Comparison of ENCODE assay signal across 8 mouse cellular contexts in genomic region chr7:27167475-27168094, GRCm38 (mm10). TPM values are rescaled to one million over a fixed set of nuclear protein-coding genes. Genes with fewer than 3 reads are reported as not detected.
DNase-seq lines count a peak whose midpoint lies in the region; ATAC-seq and TF ChIP-seq lines count a peak whose summit lies in the region.

No protein-coding gene starts in this region.

- peaks cover 29% of the 10 kb centered on the region for H3K4me1 ChIP-seq in lung, adult 2 months (ENCODE audit: control insufficient read depth, insufficient read depth, low read length)
- H3K4me1 ChIP-seq in forebrain, embryonic 12.5 days: peaks cover 42% of the 10 kb centered on the region
- peaks cover 40% of the 10 kb centered on the region for H3K4me1 ChIP-seq in limb, embryonic 12.5 days (replicated peaks)
- peaks cover 41% of the 10 kb centered on the region for H3K4me1 ChIP-seq in neural tube, embryonic 15.5 days

- H3K4me2 ChIP-seq in forebrain, embryonic 12.5 days: peak overlapping the region; percentile 86
- peak overlapping the region; percentile 84 for H3K4me2 ChIP-seq in limb, embryonic 12.5 days
- peak overlapping the region; percentile 88 for H3K4me2 ChIP-seq in neural tube, embryonic 15.5 days

- 61% methylated on average over 11 of the region's 11 CpGs for WGBS in lung, adult 2 months
- 79% methylated on average over 11 of the region's 11 CpGs for WGBS in forebrain, embryonic 12.5 days
- 75% methylated on average over 11 of the region's 11 CpGs for WGBS in limb, embryonic 12.5 days
- 71% methylated on average over 11 of the region's 11 CpGs for WGBS in neural tube, embryonic 15.5 days

- H3K9me3 ChIP-seq in forebrain, embryonic 12.5 days: no peaks in the 10 kb centered on the region
- no peaks in the 10 kb centered on the region for H3K9me3 ChIP-seq in limb, embryonic 12.5 days
- no peaks in the 10 kb centered on the region for H3K9me3 ChIP-seq in neural tube, embryonic 15.5 days (replicated peaks)

- peak overlapping the region; percentile 99 for H3K27ac ChIP-seq in forebrain, embryonic 12.5 days
- peak overlapping the region; percentile 98 for H3K27ac ChIP-seq in limb, embryonic 12.5 days
- H3K27ac ChIP-seq in neural tube, embryonic 15.5 days (replicated peaks): peak overlapping the region; percentile 99

- ATAC-seq in forebrain, embryonic 12.5 days (ENCODE audit: low FRiP score): 0 out of 2 replicates have a peak, but pooled peaks have one; percentile 2
- ATAC-seq in limb, embryonic 12.5 days (ENCODE audit: insufficient number of reproducible peaks, insufficient read depth, low FRiP score, low TSS enrichment, low read depth): no peak
- no peak for ATAC-seq in neural tube, embryonic 15.5 days (ENCODE audit: low FRiP score)
- ATAC-seq in monocyte, adult 5-6 weeks (replicated peaks; ENCODE audit: insufficient number of reproducible peaks, low FRiP score, low TSS enrichment, poor library complexity, severe bottlenecking): no peak

- DNase-seq in lung, adult 2 months: no peak
- no peak for DNase-seq in lung, postnatal 36 days
- no peak for DNase-seq in cerebellum, postnatal 14 days
- no peak for DNase-seq in left cerebral cortex, postnatal 4 days

- peak overlapping the region; percentile 57 for H3K4me3 ChIP-seq in lung, adult 2 months (replicated peaks; ENCODE audit: extremely low read depth, low read depth, low read length)
- peak overlapping the region; percentile 73 for H3K4me3 ChIP-seq in forebrain, embryonic 12.5 days (replicated peaks)
- peak overlapping the region; percentile 72 for H3K4me3 ChIP-seq in limb, embryonic 12.5 days (replicated peaks)
- H3K4me3 ChIP-seq in neural tube, embryonic 15.5 days (replicated peaks): peak overlapping the region; percentile 75

- intact Hi-C loops in left cerebral cortex, postnatal 4 days (cut with DNase I): no loop called here

- peaks cover 43% of the 10 kb centered on the region for H3K36me3 ChIP-seq in forebrain, embryonic 12.5 days (replicated peaks)
- H3K36me3 ChIP-seq in limb, embryonic 12.5 days: peaks cover 53% of the 10 kb centered on the region
- peaks cover 22% of the 10 kb centered on the region for H3K36me3 ChIP-seq in neural tube, embryonic 15.5 days

- no peak for TF ChIP-seq CTCF in lung, adult 2 months (IDR thresholded peaks at IDR 0.05; ENCODE audit: insufficient read depth, low read length)

- TF ChIP-seq POLR2A in lung, adult 2 months (IDR thresholded peaks at IDR 0.05; ENCODE audit: borderline replicate concordance, extremely low read depth, low read depth, low read length): no peak

- H3K27me3 ChIP-seq in forebrain, embryonic 12.5 days: no peaks in the 10 kb centered on the region
- no peaks in the 10 kb centered on the region for H3K27me3 ChIP-seq in limb, embryonic 12.5 days
- H3K27me3 ChIP-seq in neural tube, embryonic 15.5 days (replicated peaks): no peaks in the 10 kb centered on the region

- peak overlapping the region; percentile 76 for H3K9ac ChIP-seq in forebrain, embryonic 12.5 days
- peak overlapping the region; percentile 9 for H3K9ac ChIP-seq in limb, embryonic 12.5 days (replicated peaks)
- peak overlapping the region; percentile 84 for H3K9ac ChIP-seq in neural tube, embryonic 15.5 days (replicated peaks)

RNA-seq across cellular contexts. Expression of gene Egln2, which starts 1.0 kb away (rescaled TPM):
- 107 and 115 TPM in 2 replicates for polyA plus RNA-seq in lung, adult 2 months (2012; rRNA removed)
- polyA plus RNA-seq in forebrain, embryonic 12.5 days (2016; fragmentation: Nextera tagmentation; extraction: Ambion mirVana): 89.9 and 92.2 TPM in 2 replicates
- 87.3 and 88.9 TPM in 2 replicates for polyA plus RNA-seq in limb, embryonic 12.5 days (2016; fragmentation: Nextera tagmentation; extraction: Ambion mirVana)
- polyA plus RNA-seq in neural tube, embryonic 15.5 days (2015; fragmentation: Nextera tagmentation; extraction: Ambion mirVana): 92.3 and 94.7 TPM in 2 replicates
- total RNA-seq in monocyte, adult 5-6 weeks (2017): 51.9 to 73.8 TPM (median 54.0 TPM) in 3 replicates
- total RNA-seq in left cerebral cortex, postnatal 4 days (2021): 10 to 100 TPM; 89.8 to 91.3 TPM

RNA-seq across cellular contexts. Expression of gene Rab4b, which starts 11.1 kb away (rescaled TPM):
- 67.8 and 69.0 TPM in 2 replicates for polyA plus RNA-seq in lung, adult 2 months (2012; rRNA removed)
- 69.4 and 70.4 TPM in 2 replicates for polyA plus RNA-seq in forebrain, embryonic 12.5 days (2016; fragmentation: Nextera tagmentation; extraction: Ambion mirVana)
- 59.8 and 60.0 TPM in 2 replicates for polyA plus RNA-seq in limb, embryonic 12.5 days (2016; fragmentation: Nextera tagmentation; extraction: Ambion mirVana)
- polyA plus RNA-seq in neural tube, embryonic 15.5 days (2015; fragmentation: Nextera tagmentation; extraction: Ambion mirVana): 105 and 109 TPM in 2 replicates
- 19.0 to 40.2 TPM (median 40.1 TPM) in 3 replicates for total RNA-seq in monocyte, adult 5-6 weeks (2017)
- total RNA-seq in left cerebral cortex, postnatal 4 days (2021): 10 to 100 TPM; 86.0 to 89.0 TPM

RNA-seq across cellular contexts. Expression of gene Gm21983, which starts 13.3 kb away (rescaled TPM):
- polyA plus RNA-seq in lung, adult 2 months (2012; rRNA removed): not detected in 2 replicates
- 0.59 TPM in 1 of 2 replicates, not detected in the other for polyA plus RNA-seq in forebrain, embryonic 12.5 days (2016; fragmentation: Nextera tagmentation; extraction: Ambion mirVana)
- polyA plus RNA-seq in limb, embryonic 12.5 days (2016; fragmentation: Nextera tagmentation; extraction: Ambion mirVana): 0.61 and 1.5 TPM in 2 replicates
- 0.90 TPM in 1 of 2 replicates, not detected in the other for polyA plus RNA-seq in neural tube, embryonic 15.5 days (2015; fragmentation: Nextera tagmentation; extraction: Ambion mirVana)
- total RNA-seq in monocyte, adult 5-6 weeks (2017): not detected in 3 replicates
- total RNA-seq in left cerebral cortex, postnatal 4 days (2021): not detected

RNA-seq across cellular contexts. Expression of gene Mia, which starts 13.4 kb away (rescaled TPM):
- polyA plus RNA-seq in lung, adult 2 months (2012; rRNA removed): 10.5 and 13.5 TPM in 2 replicates
- 9.0 and 11.7 TPM in 2 replicates for polyA plus RNA-seq in forebrain, embryonic 12.5 days (2016; fragmentation: Nextera tagmentation; extraction: Ambion mirVana)
- polyA plus RNA-seq in limb, embryonic 12.5 days (2016; fragmentation: Nextera tagmentation; extraction: Ambion mirVana): 23.8 and 42.8 TPM in 2 replicates
- polyA plus RNA-seq in neural tube, embryonic 15.5 days (2015; fragmentation: Nextera tagmentation; extraction: Ambion mirVana): 22.9 and 28.6 TPM in 2 replicates
- total RNA-seq in monocyte, adult 5-6 weeks (2017): 2.7 TPM in 1 of 3 replicates, not detected in the others
- total RNA-seq in left cerebral cortex, postnatal 4 days (2021): 1 to 10 TPM; 2.3 to 2.4 TPM

RNA-seq across cellular contexts. Expression of gene Cyp2t4, which starts 14.1 kb away (rescaled TPM):
- not detected in 2 replicates for polyA plus RNA-seq in lung, adult 2 months (2012; rRNA removed)
- 0.15 and 0.34 TPM in 2 replicates for polyA plus RNA-seq in forebrain, embryonic 12.5 days (2016; fragmentation: Nextera tagmentation; extraction: Ambion mirVana)
- not detected in 2 replicates for polyA plus RNA-seq in limb, embryonic 12.5 days (2016; fragmentation: Nextera tagmentation; extraction: Ambion mirVana)
- 0.10 and 0.36 TPM in 2 replicates for polyA plus RNA-seq in neural tube, embryonic 15.5 days (2015; fragmentation: Nextera tagmentation; extraction: Ambion mirVana)
- not detected in 3 replicates for total RNA-seq in monocyte, adult 5-6 weeks (2017)
- total RNA-seq in left cerebral cortex, postnatal 4 days (2021): not detected

Comparison
In these comparisons a context has a peak if more than half of its experiments do, and no peak if none do; other contexts are left out.
1. H3K9ac ChIP-seq: peak in every context shown above with its lines; median percentile 84 in neural tube, embryonic 15.5 days; 76 in forebrain, embryonic 12.5 days; 9 in limb, embryonic 12.5 days.